Mouse (Mus musculus): ENCODE data around the gene Glrx5.
A peak's percentile ranks its signal among the peaks of the same experiment; 100 is the strongest.

Gene Glrx5

GRCm38 (mm10) chr12:105031081-105032058 is 1.1 kb upstream of the Glrx5 start:
- DNase-seq (ENCODE audit: low read depth), result peak; percentile 49

- DNase-seq (ENCODE audit: low read depth), result peak; percentile 30
Observed at GRCm38 (mm10) chr12:105032832-105033775, 616 bp downstream of the Glrx5 start.

GRCm38 (mm10) chr12:105034130-105034769 is 1.8 kb downstream of the Glrx5 start:
- no peak for DNase-seq (ENCODE audit: low read depth)

GRCm38 (mm10) chr12:105038211-105038610 is 5.7 kb downstream of the Glrx5 start:
- no peak for DNase-seq (ENCODE audit: low read depth)

GRCm38 (mm10) chr12:105038918-105039317 is 6.4 kb downstream of the Glrx5 start:
- no peak for DNase-seq (ENCODE audit: low read depth)

- no peak for DNase-seq (ENCODE audit: low read depth)
Observed at GRCm38 (mm10) chr12:105039578-105040289, 7.2 kb downstream of the Glrx5 start.

- no peak for DNase-seq (ENCODE audit: low read depth)
Observed at GRCm38 (mm10) chr12:105040950-105041349, 8.5 kb downstream of the Glrx5 start.

- no peak for DNase-seq (ENCODE audit: low read depth)
Observed at GRCm38 (mm10) chr12:105043081-105043480, 10.6 kb downstream of the Glrx5 start.

- DNase-seq (ENCODE audit: low read depth), result no peak
Observed at GRCm38 (mm10) chr12:105044775-105045174, 12.3 kb downstream of the Glrx5 start.

GRCm38 (mm10) chr12:105048301-105048863 is 15.9 kb downstream of the Glrx5 start:
- DNase-seq (ENCODE audit: low read depth), result peak; percentile 16

- DNase-seq (ENCODE audit: low read depth), result no peak
Observed at GRCm38 (mm10) chr12:105049813-105050212, 17.3 kb downstream of the Glrx5 start.

GRCm38 (mm10) chr12:105050898-105051297 is 18.4 kb downstream of the Glrx5 start:
- peak; percentile 81 for DNase-seq (ENCODE audit: low read depth)

- no peak for DNase-seq (ENCODE audit: low read depth)
Observed at GRCm38 (mm10) chr12:105054041-105054440, 21.6 kb downstream of the Glrx5 start.

GRCm38 (mm10) chr12:105055308-105055707 is 22.8 kb downstream of the Glrx5 start:
- DNase-seq (ENCODE audit: low read depth), result no peak

GRCm38 (mm10) chr12:105060006-105060405 is 27.5 kb downstream of the Glrx5 start:
- peak; percentile 5 for DNase-seq (ENCODE audit: low read depth)

- DNase-seq (ENCODE audit: low read depth), result peak; percentile 35
Observed at GRCm38 (mm10) chr12:105063201-105064134, 31.0 kb downstream of the Glrx5 start.

- no peak for DNase-seq (ENCODE audit: low read depth)
Observed at GRCm38 (mm10) chr12:105064168-105064567, 31.7 kb downstream of the Glrx5 start.

GRCm38 (mm10) chr12:105065119-105065518 is 32.6 kb downstream of the Glrx5 start:
- DNase-seq (ENCODE audit: low read depth), result no peak

- no peak for DNase-seq (ENCODE audit: low read depth)
Observed at GRCm38 (mm10) chr12:105066523-105066922, 34.0 kb downstream of the Glrx5 start.

GRCm38 (mm10) chr12:105068911-105069310 is 36.4 kb downstream of the Glrx5 start:
- DNase-seq (ENCODE audit: low read depth), result no peak

All from NIH3T3 (cell line).